Mouse (Mus musculus): ENCODE measurements around the gene Taok2. TPM values are rescaled to one million over a fixed set of nuclear protein-coding genes. Genes with fewer than 3 reads are reported as not detected.
"Not testable (repeated sequence)": the region's sequence is repeated elsewhere in the genome, so short reads cannot be mapped to it uniquely, and the experiment has no call there.

Taok2 gene
- 40.9 and 46.3 TPM in 2 replicates for polyA plus RNA-seq (2015; fragmentation: Nextera tagmentation; extraction: Ambion mirVana)

DNA sequence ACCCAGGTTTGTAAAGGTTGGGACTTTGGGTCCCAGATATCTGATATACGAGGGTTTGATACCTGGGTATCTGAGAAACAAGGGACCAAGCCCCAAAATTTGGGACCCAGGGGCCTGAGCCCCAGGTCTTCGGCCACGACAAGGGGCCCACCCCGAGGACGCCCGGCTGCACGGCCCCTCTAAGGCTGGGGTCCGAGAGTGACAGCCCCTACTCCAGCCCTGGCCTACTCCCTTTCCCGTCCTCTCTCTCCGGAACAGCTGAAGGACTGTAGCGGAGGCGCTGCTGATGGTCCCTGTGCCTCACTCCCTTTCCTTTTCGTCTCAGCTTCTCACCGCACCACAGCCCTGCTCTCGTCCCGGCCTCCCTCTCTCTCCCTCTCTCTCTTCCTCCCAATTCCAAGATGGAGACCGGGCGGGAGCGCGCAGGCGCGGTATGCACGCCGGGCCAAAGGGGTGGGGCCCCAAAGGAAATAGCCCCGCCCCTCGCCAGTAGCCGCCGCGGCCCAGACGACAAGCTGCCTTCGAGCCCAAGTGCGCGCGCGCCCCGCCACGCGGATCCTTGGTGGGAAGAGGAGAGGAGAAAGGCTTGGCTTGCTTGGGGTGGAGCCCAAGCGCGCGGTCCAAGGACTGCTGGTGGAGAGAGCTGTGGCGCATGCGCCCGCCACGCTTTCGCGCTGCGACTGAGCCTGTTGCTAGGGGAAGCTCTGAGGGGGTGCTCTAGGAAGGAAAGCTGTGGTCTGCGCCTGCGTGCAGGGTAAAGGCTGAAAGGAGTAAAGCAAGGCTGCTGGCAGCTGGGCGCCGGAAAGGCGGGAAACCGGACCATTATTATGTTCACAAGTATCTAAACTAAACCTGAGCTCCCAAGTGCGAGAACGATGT is at the start of gene Taok2:
Taok2 (minus strand) TSS at position 418 of the 879 bp plus-strand sequence.
- 0% methylated on average over 56 of the region's 56 CpGs for WGBS
- peak within 1 kb of the TSS; percentile 82 for H3K4me3 ChIP-seq
- H3K36me3 ChIP-seq: peaks cover 25% of the 10 kb centered on the region
- ATAC-seq (ENCODE audit: insufficient number of reproducible peaks, low FRiP score, low TSS enrichment, low read depth): peak; percentile 99
- H3K9me3 ChIP-seq: no peaks in the 10 kb centered on the region
- H3K4me1 ChIP-seq: peaks cover 32% of the 10 kb centered on the region
- H3K4me2 ChIP-seq: peak within 1 kb of the TSS; percentile 93
- H3K27ac ChIP-seq: peak within 1 kb of the TSS; percentile 94
- H3K9ac ChIP-seq: peak within 1 kb of the TSS; percentile 91
- no peaks in the 10 kb centered on the region for H3K27me3 ChIP-seq

DNA sequence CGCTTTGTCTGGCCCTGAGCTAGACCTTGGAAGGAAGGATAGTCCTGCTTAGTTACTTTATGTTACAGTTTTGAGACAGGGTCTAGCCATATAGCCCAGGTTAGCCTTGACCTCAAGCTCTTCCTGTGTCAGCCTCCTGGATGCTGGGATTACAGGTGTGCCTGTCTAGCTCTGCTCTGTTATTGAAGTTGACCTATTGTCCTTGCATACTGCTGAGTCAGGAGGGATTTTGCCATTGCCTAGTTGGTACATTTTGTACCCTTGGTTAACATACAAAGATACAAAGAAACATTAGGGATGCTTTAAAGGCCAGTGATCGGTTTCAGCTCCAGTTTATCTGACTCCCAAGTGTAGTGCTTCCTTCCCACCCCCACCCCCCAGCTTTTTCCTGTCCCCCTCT is 48.1 kb upstream of the Taok2 start:
- Histone ChIP-seq H3K9me3 (no peaks in the 10 kb centered on the region), H3K27me3 (no peaks in the 10 kb centered on the region), H3K4me1 (peaks cover 11% of the 10 kb centered on the region), H3K4me3 (no peak overlapping the region), H3K36me3 (peaks cover 39% of the 10 kb centered on the region), H3K4me2 (no peak overlapping the region), H3K9ac (no peak overlapping the region), H3K27ac (no peak overlapping the region)
- no peak for ATAC-seq (ENCODE audit: insufficient number of reproducible peaks, low FRiP score, low TSS enrichment, low read depth)
- 98% methylated on average over 2 of the region's 2 CpGs for WGBS

DNA sequence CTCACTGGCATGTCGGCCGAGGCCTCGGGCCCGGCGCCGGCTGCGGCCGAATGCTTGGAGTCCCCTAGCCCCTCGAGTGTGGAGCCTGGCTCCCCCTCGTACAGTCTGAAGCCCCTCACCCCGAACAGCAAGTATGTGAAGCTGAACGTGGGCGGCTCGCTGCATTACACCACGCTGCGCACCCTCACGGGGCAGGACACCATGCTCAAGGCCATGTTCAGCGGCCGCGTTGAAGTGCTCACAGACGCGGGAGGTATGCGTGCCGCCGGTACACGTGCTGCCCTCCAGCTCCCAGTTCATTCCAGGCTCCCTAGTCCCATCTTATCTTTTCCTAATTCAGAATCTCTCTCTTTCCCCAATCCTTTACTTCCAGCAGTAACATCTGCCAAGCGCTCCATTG is 44.5 kb upstream of the Taok2 start:
- WGBS: under 1% methylated on average over 27 of the region's 27 CpGs
- Histone ChIP-seq H3K4me3 (peak overlapping the region; percentile 92), H3K4me1 (peaks cover 11% of the 10 kb centered on the region), H3K9me3 (no peaks in the 10 kb centered on the region), H3K27ac (peak overlapping the region; percentile 81), H3K36me3 (peaks cover 19% of the 10 kb centered on the region), H3K9ac (peak overlapping the region; percentile 87), H3K4me2 (peak overlapping the region; percentile 94), H3K27me3 (no peaks in the 10 kb centered on the region)
- ATAC-seq (ENCODE audit: insufficient number of reproducible peaks, low FRiP score, low TSS enrichment, low read depth): peak; percentile 62

DNA sequence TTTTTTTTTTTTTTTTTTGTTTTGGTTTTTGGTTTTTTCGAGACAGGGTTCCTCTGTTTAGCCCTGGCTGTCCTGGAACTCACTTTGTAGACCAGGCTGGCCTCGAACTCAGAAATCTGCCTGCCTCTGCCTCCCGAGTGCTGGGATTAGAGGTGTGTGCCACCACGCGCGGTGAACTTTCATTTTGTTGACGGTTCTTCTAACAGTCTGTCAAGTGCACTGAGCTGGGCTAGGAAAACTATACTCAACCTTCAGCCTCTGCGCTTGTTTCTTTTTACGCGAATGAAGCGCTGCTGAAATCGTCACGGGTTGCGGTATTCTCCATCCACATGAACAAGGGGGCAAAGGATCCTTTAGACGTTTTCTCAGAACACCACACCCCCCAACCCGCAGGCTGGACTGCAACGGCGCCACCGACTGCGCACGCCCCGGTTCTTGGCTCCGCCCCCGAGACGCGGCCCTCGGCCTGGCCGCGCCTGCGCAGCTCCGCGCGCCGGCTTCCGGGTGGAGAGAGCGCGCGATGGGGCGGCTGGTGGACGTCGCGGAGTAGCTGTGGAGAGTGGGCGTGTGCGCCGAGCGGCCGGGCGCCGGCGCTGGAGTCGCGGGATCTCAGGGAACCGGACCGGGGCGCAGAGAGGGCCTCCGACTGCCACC is 44.0 kb upstream of the Taok2 start, which contains the start of gene Kctd13:
Kctd13 (plus strand) TSS at position 496 of the 654 bp plus-strand sequence.
- 4% methylated on average over 55 of the region's 56 CpGs for WGBS
- Histone ChIP-seq H3K4me1 (peaks cover 11% of the 10 kb centered on the region), H3K27ac (peak within 1 kb of the TSS; percentile 81)

DNA sequence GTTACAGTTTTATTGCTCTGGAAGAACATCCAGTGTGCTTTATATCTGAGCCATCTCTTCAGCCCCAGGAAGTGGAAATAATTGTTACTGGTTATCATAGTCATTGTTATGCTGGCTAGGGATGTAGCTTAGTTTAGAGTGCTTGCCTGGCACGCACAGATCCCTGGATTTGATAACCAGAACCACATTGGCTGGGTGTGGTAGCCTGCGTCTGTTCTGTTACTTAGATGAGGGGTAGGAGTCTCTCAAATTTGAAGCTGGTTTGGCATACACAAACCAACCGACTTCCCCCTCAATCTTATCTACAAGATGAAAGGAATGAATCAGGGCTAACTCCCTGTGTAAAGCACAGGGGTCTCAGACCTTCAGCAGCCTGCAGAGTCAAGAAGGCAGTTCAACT is 41.8 kb upstream of the Taok2 start:
- no peaks in the 10 kb centered on the region for H3K9me3 ChIP-seq
- no peak overlapping the region for H3K4me3 ChIP-seq
- H3K27me3 ChIP-seq: no peaks in the 10 kb centered on the region
- H3K4me1 ChIP-seq: peaks cover 11% of the 10 kb centered on the region
- peaks cover 5% of the 10 kb centered on the region; the same call in 1 of the 2 replicates for H3K36me3 ChIP-seq
- H3K27ac ChIP-seq: no peak overlapping the region
- no peak overlapping the region for H3K9ac ChIP-seq
- H3K4me2 ChIP-seq: no peak overlapping the region
- WGBS: 24% methylated on average over 3 of the region's 3 CpGs
- ATAC-seq (ENCODE audit: insufficient number of reproducible peaks, low FRiP score, low TSS enrichment, low read depth): no peak

More for the DNA sequence above, 44.0 kb upstream of the Taok2 start, which contains the start of gene Kctd13:
- peaks cover 17% of the 10 kb centered on the region for H3K36me3 ChIP-seq
- H3K4me3 ChIP-seq: peak within 1 kb of the TSS; percentile 92
- H3K4me2 ChIP-seq: peak within 1 kb of the TSS; percentile 94
- peak within 1 kb of the TSS; percentile 87 for H3K9ac ChIP-seq
- ATAC-seq (ENCODE audit: insufficient number of reproducible peaks, low FRiP score, low TSS enrichment, low read depth): peak; percentile 94
- H3K27me3 ChIP-seq: no peaks in the 10 kb centered on the region
- no peaks in the 10 kb centered on the region for H3K9me3 ChIP-seq

DNA sequence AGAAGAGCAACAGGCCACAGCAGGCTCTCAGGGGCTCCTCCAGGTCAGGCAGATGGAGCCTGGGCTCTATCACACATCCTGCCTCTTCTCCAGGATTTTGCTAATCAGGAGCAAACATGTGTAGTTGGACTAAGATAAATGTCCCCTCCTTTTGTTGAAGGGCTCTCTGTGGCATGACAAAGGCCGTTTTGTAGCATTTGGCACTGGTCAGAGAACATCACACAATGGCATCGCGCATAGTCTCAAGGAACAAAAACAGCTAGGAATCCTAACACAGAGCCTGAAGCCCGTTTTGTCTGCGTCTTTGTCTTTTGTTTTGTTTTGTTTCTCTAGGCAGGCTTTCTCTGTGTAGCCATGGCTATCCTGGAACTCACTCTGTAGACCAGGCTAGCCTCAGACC is 39.5 kb upstream of the Taok2 start:
- WGBS: 86% methylated on average over 5 of the region's 5 CpGs
- H3K4me2 ChIP-seq: no peak overlapping the region
- H3K9ac ChIP-seq: no peak overlapping the region
- H3K4me1 ChIP-seq: no peaks in the 10 kb centered on the region
- ATAC-seq (ENCODE audit: insufficient number of reproducible peaks, low FRiP score, low TSS enrichment, low read depth): no peak
- no peak overlapping the region for H3K4me3 ChIP-seq
- H3K27ac ChIP-seq: no peak overlapping the region
- no peaks in the 10 kb centered on the region for H3K27me3 ChIP-seq
- no peaks in the 10 kb centered on the region for H3K9me3 ChIP-seq
- no peaks in the 10 kb centered on the region for H3K36me3 ChIP-seq

DNA sequence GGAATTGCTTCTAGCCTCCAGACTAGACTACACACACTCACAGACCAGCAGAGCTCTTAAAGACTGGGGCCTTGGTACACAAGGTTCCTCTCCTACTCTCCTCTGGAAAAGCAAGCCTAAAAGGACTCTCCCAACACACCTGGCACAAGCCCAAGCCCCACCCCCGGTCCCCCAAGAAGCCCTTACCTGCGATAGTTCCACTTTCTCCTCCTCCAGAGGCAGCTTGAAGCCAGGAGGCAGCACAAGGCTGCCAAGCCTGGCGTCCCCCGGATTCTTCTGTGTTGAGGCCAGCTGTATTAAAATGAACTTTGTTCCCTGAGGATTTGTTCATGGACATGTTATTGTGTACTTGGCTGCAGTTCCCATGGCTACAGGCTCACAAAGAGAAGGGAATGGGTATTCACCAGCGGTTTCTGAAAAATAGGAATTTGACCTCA is 38.1 kb upstream of the Taok2 start, which contains the start of gene Tmem219:
Tmem219 (minus strand) TSS at position 294 of the 437 bp plus-strand sequence.
- no peaks in the 10 kb centered on the region for H3K36me3 ChIP-seq
- whole genome bisulfite sequencing: 36% methylated on average over 5 of the region's 5 CpGs
- no peak within 1 kb of the TSS for H3K4me2 ChIP-seq
- no peaks in the 10 kb centered on the region for H3K4me1 ChIP-seq
- no peaks in the 10 kb centered on the region for H3K27me3 ChIP-seq
- H3K4me3 ChIP-seq: no peak within 1 kb of the TSS
- no peaks in the 10 kb centered on the region for H3K9me3 ChIP-seq
- peak; percentile 69; the same call in 1 of the 2 replicates for ATAC-seq (ENCODE audit: insufficient number of reproducible peaks, low FRiP score, low TSS enrichment, low read depth)
- no peak within 1 kb of the TSS for H3K9ac ChIP-seq
- H3K27ac ChIP-seq: peak within 1 kb of the TSS; percentile 22

DNA sequence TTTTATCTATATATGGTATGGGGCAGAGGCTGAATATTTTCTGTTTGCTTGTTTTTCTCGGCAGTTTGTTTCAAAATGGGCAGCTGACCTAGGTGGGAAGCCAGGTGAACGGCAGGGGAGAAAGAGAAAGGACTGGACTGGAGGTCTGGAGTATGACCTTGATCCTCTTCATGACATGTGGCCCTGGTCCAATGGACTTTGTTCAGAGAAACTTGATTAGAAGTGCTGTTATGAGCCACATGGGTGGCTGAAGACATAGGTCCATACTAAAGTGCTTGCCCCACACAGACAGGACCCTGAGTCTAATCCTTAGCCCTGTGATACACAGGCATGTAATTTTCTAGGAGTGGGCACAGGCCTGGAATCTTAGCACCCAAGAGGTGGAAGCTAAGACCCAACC is 37.1 kb upstream of the Taok2 start:
- no peak overlapping the region for H3K4me3 ChIP-seq
- no peak overlapping the region for H3K27ac ChIP-seq
- no peaks in the 10 kb centered on the region for H3K27me3 ChIP-seq
- no peaks in the 10 kb centered on the region for H3K4me1 ChIP-seq
- no peaks in the 10 kb centered on the region for H3K9me3 ChIP-seq
- H3K4me2 ChIP-seq: no peak overlapping the region
- 67% methylated on average over 2 of the region's 2 CpGs for WGBS
- no peak for ATAC-seq (ENCODE audit: insufficient number of reproducible peaks, low FRiP score, low TSS enrichment, low read depth)
- H3K9ac ChIP-seq: no peak overlapping the region
- H3K36me3 ChIP-seq: no peaks in the 10 kb centered on the region

DNA sequence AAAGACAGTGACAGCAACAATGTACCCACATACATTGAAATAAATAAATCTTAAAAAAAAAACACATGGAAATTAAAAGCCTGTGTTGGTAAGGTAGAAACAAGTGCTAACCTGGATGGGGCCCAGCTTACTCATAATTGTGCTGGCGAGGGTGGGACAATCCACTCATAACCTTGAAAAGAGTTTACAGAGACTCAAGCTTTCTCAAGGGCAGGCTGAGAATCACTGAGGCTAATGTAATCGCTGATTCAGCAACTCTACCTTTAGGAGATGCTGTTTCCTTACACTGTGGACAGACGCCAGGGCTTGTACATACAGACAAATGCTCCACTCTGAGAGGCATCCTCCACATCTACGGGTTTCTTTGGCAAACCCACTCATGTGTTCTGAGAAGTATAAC is 35.5 kb upstream of the Taok2 start:
- H3K9me3 ChIP-seq: no peaks in the 10 kb centered on the region
- no peaks in the 10 kb centered on the region for H3K27me3 ChIP-seq
- H3K9ac ChIP-seq: no peak overlapping the region
- no peak overlapping the region for H3K27ac ChIP-seq
- no peaks in the 10 kb centered on the region for H3K36me3 ChIP-seq
- 80% methylated on average over 4 of the region's 4 CpGs for WGBS
- H3K4me3 ChIP-seq: no peak overlapping the region
- no peak for ATAC-seq (ENCODE audit: insufficient number of reproducible peaks, low FRiP score, low TSS enrichment, low read depth)
- H3K4me2 ChIP-seq: no peak overlapping the region
- H3K4me1 ChIP-seq: no peaks in the 10 kb centered on the region

DNA sequence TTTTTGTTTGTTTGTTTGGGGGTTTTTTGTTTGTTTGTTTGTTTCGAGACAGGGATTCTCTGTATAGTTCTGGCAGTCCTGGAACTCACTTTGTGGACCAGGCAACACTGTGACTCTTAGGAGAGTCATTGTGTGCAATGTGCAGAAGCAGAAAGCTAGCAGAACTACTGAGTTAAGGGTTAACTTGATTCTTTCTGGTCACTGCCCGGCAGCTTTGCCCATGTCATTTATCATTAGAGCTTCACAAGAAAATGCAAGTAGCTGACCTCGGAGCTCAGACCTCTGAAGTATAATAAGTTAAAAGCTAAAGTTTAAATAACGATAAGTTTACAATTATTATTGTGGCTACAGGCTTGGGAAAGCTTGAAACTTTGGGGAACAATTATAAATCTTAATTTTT is 33.9 kb upstream of the Taok2 start:
- H3K9me3 ChIP-seq; H3K4me2 ChIP-seq; H3K4me1 ChIP-seq; ATAC-seq (ENCODE audit: insufficient number of reproducible peaks, low FRiP score, low TSS enrichment, low read depth); H3K9ac ChIP-seq; H3K4me3 ChIP-seq; H3K27me3 ChIP-seq; H3K36me3 ChIP-seq; H3K27ac ChIP-seq: not testable (repeated sequence)
- WGBS: 36% methylated on average over 4 of the region's 4 CpGs

DNA sequence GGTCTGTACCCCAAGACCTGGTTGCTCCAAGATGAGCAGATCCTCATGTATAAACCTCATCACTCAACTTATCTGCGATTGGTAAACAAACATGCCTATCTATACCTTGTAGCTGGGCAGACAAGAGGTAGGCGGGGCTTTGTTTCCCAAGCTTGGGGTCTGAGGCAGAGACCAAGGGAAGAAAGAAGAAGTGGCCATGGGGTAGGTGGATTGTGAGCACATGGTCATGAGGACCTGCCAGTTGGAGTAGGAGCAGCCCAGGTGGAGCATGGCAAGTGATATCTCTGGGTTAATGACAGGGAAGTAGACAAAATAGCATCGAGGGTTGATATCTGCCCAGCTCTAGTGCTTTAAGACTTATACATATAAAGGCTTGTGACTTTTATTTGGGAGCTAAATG is 30.3 kb upstream of the Taok2 start:
- Histone ChIP-seq H3K4me1 (no peaks in the 10 kb centered on the region), H3K27ac (no peak overlapping the region), H3K4me2 (no peak overlapping the region), H3K27me3 (no peaks in the 10 kb centered on the region), H3K4me3 (no peak overlapping the region), H3K9me3 (no peaks in the 10 kb centered on the region), H3K36me3 (no peaks in the 10 kb centered on the region), H3K9ac (no peak overlapping the region)
- no peak for ATAC-seq (ENCODE audit: insufficient number of reproducible peaks, low FRiP score, low TSS enrichment, low read depth)
- WGBS: 81% methylated on average over 3 of the region's 3 CpGs

DNA sequence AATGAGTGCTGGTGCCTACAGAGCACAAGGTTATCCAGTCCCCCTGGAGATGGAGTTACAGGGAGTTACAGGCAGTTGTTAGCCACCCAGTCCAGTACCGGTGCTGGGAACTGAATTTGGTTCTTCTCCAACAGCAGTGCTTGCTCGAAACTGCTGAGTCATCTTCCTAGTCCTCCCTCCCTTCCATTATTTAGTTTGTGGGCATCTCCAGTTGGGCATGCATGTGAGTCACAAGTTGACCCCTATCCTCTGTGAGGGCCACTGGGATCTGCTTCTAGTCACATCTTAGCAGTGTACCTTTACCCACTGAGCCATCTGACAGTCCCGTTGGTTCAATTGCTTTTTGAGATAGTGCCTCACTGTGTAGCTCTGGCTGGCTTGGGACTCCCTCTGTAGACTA is 21.1 kb upstream of the Taok2 start:
- Histone ChIP-seq H3K9me3 (no peaks in the 10 kb centered on the region), H3K27me3 (no peaks in the 10 kb centered on the region), H3K9ac (no peak overlapping the region), H3K27ac (no peak overlapping the region), H3K4me1 (no peaks in the 10 kb centered on the region), H3K36me3 (no peaks in the 10 kb centered on the region), H3K4me3 (no peak overlapping the region), H3K4me2 (no peak overlapping the region)
- 73% methylated on average over 3 of the region's 3 CpGs for WGBS
- no peak for ATAC-seq (ENCODE audit: insufficient number of reproducible peaks, low FRiP score, low TSS enrichment, low read depth)

All from limb, embryonic 15.5 days (tissue).